Mouse (Mus musculus): ENCODE data around the gene 4931414P19Rik. TPM values are rescaled to one million over a fixed set of nuclear protein-coding genes. Genes with fewer than 3 reads are reported as not detected.

Gene 4931414P19Rik
- polyA plus RNA-seq, 1 experiment from 2014 or later, result 3.1 TPM

GRCm38 (mm10) chr14:54601601-54602000, 4.2 kb downstream of the 4931414P19Rik start:
- Histone ChIP-seq H3K4me1 (replicated peaks; ENCODE audit: control insufficient read depth, insufficient read depth, low read length) (peaks cover 25% of the 10 kb centered on the region), H3K27me3 (ENCODE audit: control insufficient read depth, insufficient read depth, low read length) (no peaks in the 10 kb centered on the region), H3K9ac (no peak overlapping the region), H3K9me3 (ENCODE audit: control insufficient read depth, low read length) (no peaks in the 10 kb centered on the region), H3K4me3 (replicated peaks; ENCODE audit: low read length) (no peak overlapping the region), H3K36me3 (replicated peaks; ENCODE audit: control insufficient read depth, insufficient read depth) (no peaks in the 10 kb centered on the region), H3K27ac (no peak overlapping the region), H3K4me2 (replicated peaks) (no peak overlapping the region)
- DNase-seq (ENCODE audit: low spot score) (no peak), ATAC-seq (ENCODE audit: low FRiP score) (no peak)
- 79% methylated on average over 2 of the region's 2 CpGs for WGBS

GRCm38 (mm10) chr14:54597084-54597483, 8.7 kb downstream of the 4931414P19Rik start:
- no peaks in the 10 kb centered on the region for H3K27me3 ChIP-seq (ENCODE audit: control insufficient read depth, insufficient read depth, low read length)
- H3K4me1 ChIP-seq (replicated peaks; ENCODE audit: control insufficient read depth, insufficient read depth, low read length), result no peaks in the 10 kb centered on the region
- no peaks in the 10 kb centered on the region for H3K9me3 ChIP-seq (ENCODE audit: control insufficient read depth, low read length)
- ATAC-seq (ENCODE audit: low FRiP score) (no peak), DNase-seq (ENCODE audit: low spot score) (no peak)
- no peak overlapping the region for H3K9ac ChIP-seq
- H3K27ac ChIP-seq, result no peak overlapping the region
- no peak overlapping the region for H3K4me2 ChIP-seq (replicated peaks)
- 82% methylated on average over 7 of the region's 7 CpGs for WGBS
- no peaks in the 10 kb centered on the region; the same call in 1 of the 2 replicates for H3K36me3 ChIP-seq (replicated peaks; ENCODE audit: control insufficient read depth, insufficient read depth)
- no peak overlapping the region for H3K4me3 ChIP-seq (replicated peaks; ENCODE audit: low read length)

GRCm38 (mm10) chr14:54594631-54595414, 11.0 kb downstream of the 4931414P19Rik start:
- 72% methylated on average over 27 of the region's 28 CpGs for WGBS
- ATAC-seq (ENCODE audit: low FRiP score) (no peak), DNase-seq (ENCODE audit: low spot score) (no peak)
- no peaks in the 10 kb centered on the region for H3K9me3 ChIP-seq (ENCODE audit: control insufficient read depth, low read length)
- no peak overlapping the region for H3K9ac ChIP-seq
- no peak overlapping the region for H3K27ac ChIP-seq
- H3K27me3 ChIP-seq (ENCODE audit: control insufficient read depth, insufficient read depth, low read length), result no peaks in the 10 kb centered on the region
- no peaks in the 10 kb centered on the region for H3K4me1 ChIP-seq (replicated peaks; ENCODE audit: control insufficient read depth, insufficient read depth, low read length)
- no peak overlapping the region for H3K4me3 ChIP-seq (replicated peaks; ENCODE audit: low read length)
- H3K4me2 ChIP-seq (replicated peaks), result no peak overlapping the region
- peaks cover 3% of the 10 kb centered on the region; the same call in 1 of the 2 replicates for H3K36me3 ChIP-seq (replicated peaks; ENCODE audit: control insufficient read depth, insufficient read depth)

- ATAC-seq (ENCODE audit: low FRiP score), result no peak
- Histone ChIP-seq H3K4me2 (replicated peaks) (no peak overlapping the region), H3K4me1 (replicated peaks; ENCODE audit: control insufficient read depth, insufficient read depth, low read length) (no peaks in the 10 kb centered on the region), H3K27me3 (ENCODE audit: control insufficient read depth, insufficient read depth, low read length) (no peaks in the 10 kb centered on the region), H3K27ac (no peak overlapping the region), H3K36me3 (replicated peaks; ENCODE audit: control insufficient read depth, insufficient read depth) (peaks cover 3% of the 10 kb centered on the region; the same call in 1 of the 2 replicates), H3K9me3 (ENCODE audit: control insufficient read depth, low read length) (no peaks in the 10 kb centered on the region), H3K4me3 (replicated peaks; ENCODE audit: low read length) (no peak overlapping the region), H3K9ac (no peak overlapping the region)
- no peak for DNase-seq (ENCODE audit: low spot score)
- WGBS, result 91% methylated on average over 3 of the region's 3 CpGs
Measured at GRCm38 (mm10) chr14:54594055-54594454, 11.7 kb downstream of the 4931414P19Rik start.

- Histone ChIP-seq H3K27ac (0 out of 2 replicates have a peak overlapping the region, but pooled peaks have one; percentile 5), H3K36me3 (replicated peaks; ENCODE audit: control insufficient read depth, insufficient read depth) (peaks cover 3% of the 10 kb centered on the region; the same call in 1 of the 2 replicates), H3K9ac (no peak overlapping the region), H3K4me1 (replicated peaks; ENCODE audit: control insufficient read depth, insufficient read depth, low read length) (no peaks in the 10 kb centered on the region), H3K4me3 (replicated peaks; ENCODE audit: low read length) (no peak overlapping the region), H3K4me2 (replicated peaks) (no peak overlapping the region), H3K27me3 (ENCODE audit: control insufficient read depth, insufficient read depth, low read length) (no peaks in the 10 kb centered on the region), H3K9me3 (ENCODE audit: control insufficient read depth, low read length) (no peaks in the 10 kb centered on the region)
- 61% methylated on average over 10 of the region's 10 CpGs for WGBS
- ATAC-seq (ENCODE audit: low FRiP score) (no peak), DNase-seq (ENCODE audit: low spot score) (no peak)
Measured at GRCm38 (mm10) chr14:54592319-54592934, 13.4 kb downstream of the 4931414P19Rik start.

GRCm38 (mm10) chr14:54591056-54591455, 14.7 kb downstream of the 4931414P19Rik start:
- Histone ChIP-seq H3K36me3 (replicated peaks; ENCODE audit: control insufficient read depth, insufficient read depth) (peaks cover 3% of the 10 kb centered on the region; the same call in 1 of the 2 replicates), H3K4me1 (replicated peaks; ENCODE audit: control insufficient read depth, insufficient read depth, low read length) (no peaks in the 10 kb centered on the region), H3K9me3 (ENCODE audit: control insufficient read depth, low read length) (no peaks in the 10 kb centered on the region), H3K9ac (no peak overlapping the region), H3K27me3 (ENCODE audit: control insufficient read depth, insufficient read depth, low read length) (no peaks in the 10 kb centered on the region), H3K27ac (no peak overlapping the region), H3K4me3 (replicated peaks; ENCODE audit: low read length) (no peak overlapping the region), H3K4me2 (replicated peaks) (no peak overlapping the region)
- DNase-seq (ENCODE audit: low spot score) (no peak), ATAC-seq (ENCODE audit: low FRiP score) (no peak)
- 93% methylated on average over 16 of the region's 16 CpGs for WGBS

GRCm38 (mm10) chr14:54583681-54584338, 22.0 kb downstream of the 4931414P19Rik start:
- 46% methylated on average over 7 of the region's 7 CpGs for WGBS
- Histone ChIP-seq H3K9ac (no peak overlapping the region), H3K4me2 (replicated peaks) (no peak overlapping the region), H3K27ac (no peak overlapping the region), H3K9me3 (ENCODE audit: control insufficient read depth, low read length) (no peaks in the 10 kb centered on the region), H3K4me3 (replicated peaks; ENCODE audit: low read length) (no peak overlapping the region), H3K4me1 (replicated peaks; ENCODE audit: control insufficient read depth, insufficient read depth, low read length) (no peaks in the 10 kb centered on the region), H3K36me3 (replicated peaks; ENCODE audit: control insufficient read depth, insufficient read depth) (peaks cover 18% of the 10 kb centered on the region; the same call in 1 of the 2 replicates), H3K27me3 (ENCODE audit: control insufficient read depth, insufficient read depth, low read length) (peaks cover 2% of the 10 kb centered on the region; the same call in 1 of the 2 replicates)
- peak; percentile 24; the same call in 1 of the 2 replicates for ATAC-seq (ENCODE audit: low FRiP score)
- peak; percentile 76 for DNase-seq (ENCODE audit: low spot score)

GRCm38 (mm10) chr14:54582536-54582935, 23.3 kb downstream of the 4931414P19Rik start:
- Histone ChIP-seq H3K4me2 (replicated peaks) (no peak overlapping the region), H3K9ac (no peak overlapping the region), H3K4me1 (replicated peaks; ENCODE audit: control insufficient read depth, insufficient read depth, low read length) (no peaks in the 10 kb centered on the region; the same call in 1 of the 2 replicates), H3K36me3 (replicated peaks; ENCODE audit: control insufficient read depth, insufficient read depth) (peaks cover 18% of the 10 kb centered on the region; the same call in 1 of the 2 replicates), H3K4me3 (replicated peaks; ENCODE audit: low read length) (no peak overlapping the region), H3K27ac (no peak overlapping the region), H3K9me3 (ENCODE audit: control insufficient read depth, low read length) (no peaks in the 10 kb centered on the region), H3K27me3 (ENCODE audit: control insufficient read depth, insufficient read depth, low read length) (peaks cover 7% of the 10 kb centered on the region; the same call in 1 of the 2 replicates)
- WGBS, result 91% methylated on average over 9 of the region's 9 CpGs
- ATAC-seq (ENCODE audit: low FRiP score) (no peak), DNase-seq (ENCODE audit: low spot score) (no peak)

GRCm38 (mm10) chr14:54579638-54580037, 26.2 kb downstream of the 4931414P19Rik start:
- H3K36me3 ChIP-seq (replicated peaks; ENCODE audit: control insufficient read depth, insufficient read depth), result peaks cover 12% of the 10 kb centered on the region; the same call in 1 of the 2 replicates
- no peak for ATAC-seq (ENCODE audit: low FRiP score)
- 89% methylated on average over 7 of the region's 7 CpGs for WGBS
- no peak for DNase-seq (ENCODE audit: low spot score)
- peaks cover 32% of the 10 kb centered on the region for H3K27me3 ChIP-seq (ENCODE audit: control insufficient read depth, insufficient read depth, low read length)
- no peak overlapping the region for H3K4me3 ChIP-seq (replicated peaks; ENCODE audit: low read length)
- no peaks in the 10 kb centered on the region for H3K9me3 ChIP-seq (ENCODE audit: control insufficient read depth, low read length)
- no peak overlapping the region for H3K27ac ChIP-seq
- H3K4me1 ChIP-seq (replicated peaks; ENCODE audit: control insufficient read depth, insufficient read depth, low read length), result peaks cover 13% of the 10 kb centered on the region; the same call in 1 of the 2 replicates
- H3K9ac ChIP-seq, result no peak overlapping the region
- no peak overlapping the region for H3K4me2 ChIP-seq (replicated peaks)

Data from hindbrain, embryonic 14.5 days (tissue).